Mouse (Mus musculus) ovary, adult 18-20 months (tissue): ENCODE data around the gene Odf3b.
A peak's percentile ranks its signal among the peaks of the same experiment; 100 is the strongest.

Source experiments
- DNase-seq: peaks from one replicate; pipeline ENCODE4 v3.0.0; 2022; ENCODE audit warnings: low spot score, mixed read lengths

The Odf3b gene

DNA sequence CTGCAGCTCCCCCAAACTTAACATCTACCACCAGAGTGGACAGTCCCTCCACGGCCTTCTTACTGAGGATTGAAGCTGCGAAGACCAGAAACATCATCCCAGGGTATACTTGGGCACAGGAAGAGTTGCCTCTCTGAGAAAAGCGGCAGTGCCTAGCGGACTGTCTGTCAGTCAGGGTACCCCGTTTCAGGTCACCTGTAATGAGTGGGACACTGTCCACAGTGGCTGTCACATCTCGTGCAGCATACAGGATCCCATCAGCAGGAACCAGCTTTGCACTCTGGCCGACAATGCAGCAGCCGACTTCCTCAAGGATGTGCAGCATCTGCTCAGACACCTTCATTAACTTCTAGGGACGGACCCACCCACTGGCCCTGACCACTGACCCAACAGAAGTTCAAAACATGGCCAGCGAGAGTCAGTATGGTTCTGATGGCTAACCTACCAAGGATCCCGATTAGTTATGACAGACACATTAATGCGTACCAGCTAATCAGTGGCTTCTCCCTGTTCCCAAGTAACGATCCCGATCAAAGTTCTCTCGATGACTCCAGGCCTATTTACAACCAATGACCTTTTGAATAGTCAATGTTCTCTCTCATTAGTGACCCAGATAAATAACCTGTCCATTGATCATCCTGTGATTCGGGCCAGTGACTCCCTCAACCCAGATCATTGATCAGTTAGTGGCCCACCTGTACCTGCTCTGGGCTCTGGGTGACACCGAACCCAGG, 4.1 kb downstream of the Odf3b start:
- no peak for DNase-seq

- no peak for DNase-seq
These were observed 4.7 kb downstream of the Odf3b start for GRCm38 (mm10) chr15:89374340-89374739.

- DNase-seq = peak; percentile 73
These were observed 5.3 kb downstream of the Odf3b start, which contains the start of gene Sco2 for GRCm38 (mm10) chr15:89373762-89374248. Sco2 (minus strand) TSS chr15:89373846.

- DNase-seq = peak; percentile 63
These were observed 5.9 kb downstream of the Odf3b start for GRCm38 (mm10) chr15:89373027-89373761.

DNA sequence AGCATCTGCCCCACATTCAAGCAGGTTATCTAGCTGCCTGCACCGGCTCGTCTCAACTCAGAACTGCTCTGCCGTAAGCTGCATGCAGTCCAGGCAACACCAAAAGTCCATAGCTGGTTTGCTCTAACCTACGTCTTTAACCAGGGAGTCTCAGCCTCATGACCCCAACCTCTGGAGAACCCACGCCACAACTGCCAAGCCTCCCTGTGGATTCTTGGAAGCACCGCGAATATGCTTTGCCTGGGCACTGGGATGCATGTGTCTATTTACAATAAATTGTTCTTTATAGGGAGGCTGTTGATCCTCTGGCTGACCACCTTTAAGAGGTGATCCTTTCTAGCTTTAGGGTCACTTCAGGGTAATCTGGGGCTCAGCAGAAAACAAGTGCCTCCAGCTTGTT, 6.5 kb downstream of the Odf3b start:
- DNase-seq = no peak

GRCm38 (mm10) chr15:89372068-89372467, 7.0 kb downstream of the Odf3b start:
- no peak for DNase-seq

- DNase-seq = no peak
These were observed 13.9 kb downstream of the Odf3b start for GRCm38 (mm10) chr15:89365141-89365551.

DNA sequence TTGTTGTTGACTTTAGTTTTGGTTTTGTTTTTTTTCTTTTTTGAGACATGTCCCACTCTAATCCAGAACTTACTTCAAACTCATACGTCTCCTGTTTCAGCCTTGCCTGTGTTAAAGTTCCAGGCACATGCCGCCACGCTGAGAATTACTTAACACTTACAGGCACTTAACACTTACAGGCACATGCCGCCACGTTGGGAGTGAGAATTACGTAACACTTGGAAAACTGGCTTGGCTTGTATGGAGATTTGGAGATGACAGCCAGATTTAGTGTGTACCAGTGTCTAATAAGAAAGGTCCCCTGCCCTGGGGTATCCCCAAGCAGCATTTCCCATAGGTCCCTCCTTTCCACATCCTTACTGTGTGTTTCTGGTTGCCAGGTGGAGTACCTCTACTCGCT, 16.0 kb downstream of the Odf3b start:
- no peak for DNase-seq

- no peak for DNase-seq
These were observed 20.3 kb downstream of the Odf3b start for GRCm38 (mm10) chr15:89358784-89359183.

DNA sequence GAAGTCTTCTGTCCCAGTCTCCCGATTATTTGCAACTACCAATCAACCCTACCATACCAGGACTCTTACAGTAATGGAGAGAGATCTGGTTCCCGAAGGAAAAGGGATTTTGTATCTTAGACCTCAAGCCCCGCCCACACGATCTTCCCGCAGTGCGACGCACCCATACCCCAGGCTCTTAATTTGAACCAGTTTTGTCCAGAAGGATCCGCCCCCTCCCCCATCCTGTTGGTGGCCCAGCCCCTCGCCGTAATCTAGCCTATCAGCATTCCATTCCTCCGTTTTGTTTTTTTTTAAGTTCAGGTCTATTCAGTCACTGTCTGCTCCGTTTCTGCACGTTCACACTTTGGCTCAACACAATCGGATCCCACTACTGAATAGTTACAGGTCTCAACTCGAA, 22.7 kb downstream of the Odf3b start:
- DNase-seq = peak; percentile 65

- DNase-seq = peak; percentile 90
These were observed 23.6 kb downstream of the Odf3b start, which contains the start of the genes Lmf2 and Ncaph2 for GRCm38 (mm10) chr15:89355241-89356187. Lmf2 (minus strand) TSS chr15:89355659. Ncaph2 (plus strand) TSS chr15:89355719.

GRCm38 (mm10) chr15:89354455-89354854, 24.6 kb downstream of the Odf3b start:
- no peak for DNase-seq

DNA sequence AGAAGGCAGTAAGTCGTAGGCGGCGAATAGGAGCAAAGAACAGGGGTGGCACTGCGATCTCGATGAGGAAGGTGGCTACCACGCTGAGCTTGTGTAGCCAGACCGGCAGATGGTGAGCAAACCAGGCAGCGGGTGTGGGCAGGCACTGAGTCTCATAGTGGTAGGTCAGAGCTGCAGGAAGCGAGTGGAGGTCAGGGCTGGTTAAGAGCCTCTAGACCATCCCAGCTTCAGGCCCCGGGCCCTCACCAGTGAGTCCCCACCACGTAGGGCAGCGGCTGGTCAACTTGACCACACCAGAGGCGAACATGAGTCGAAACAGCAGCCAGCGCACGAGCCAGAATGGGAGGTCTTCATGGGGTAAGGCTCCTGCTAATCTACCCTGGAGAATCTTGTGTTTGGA, 25.2 kb downstream of the Odf3b start:
- no peak for DNase-seq

GRCm38 (mm10) chr15:89352795-89353194, 26.3 kb downstream of the Odf3b start:
- no peak for DNase-seq

DNA sequence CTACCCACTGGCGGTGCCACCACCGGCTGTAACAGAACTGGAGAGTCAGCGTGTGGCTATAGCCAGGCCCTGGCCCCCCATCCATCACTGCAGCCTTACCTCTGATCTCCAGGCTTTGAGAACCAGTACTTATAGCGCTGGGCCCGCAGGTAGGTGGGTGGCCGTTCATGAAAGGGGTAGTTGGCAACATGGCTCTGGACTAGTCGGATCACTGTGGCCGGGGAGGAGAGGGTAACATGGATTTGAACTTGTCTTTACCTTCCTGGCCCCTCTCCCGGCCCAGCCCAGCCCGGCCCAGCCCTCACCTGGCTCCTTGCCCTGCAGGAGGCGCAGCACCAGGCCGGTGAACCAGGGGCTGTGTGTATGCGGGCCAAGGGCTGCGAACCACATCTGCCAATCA, 27.0 kb downstream of the Odf3b start:
- DNase-seq = no peak

DNA sequence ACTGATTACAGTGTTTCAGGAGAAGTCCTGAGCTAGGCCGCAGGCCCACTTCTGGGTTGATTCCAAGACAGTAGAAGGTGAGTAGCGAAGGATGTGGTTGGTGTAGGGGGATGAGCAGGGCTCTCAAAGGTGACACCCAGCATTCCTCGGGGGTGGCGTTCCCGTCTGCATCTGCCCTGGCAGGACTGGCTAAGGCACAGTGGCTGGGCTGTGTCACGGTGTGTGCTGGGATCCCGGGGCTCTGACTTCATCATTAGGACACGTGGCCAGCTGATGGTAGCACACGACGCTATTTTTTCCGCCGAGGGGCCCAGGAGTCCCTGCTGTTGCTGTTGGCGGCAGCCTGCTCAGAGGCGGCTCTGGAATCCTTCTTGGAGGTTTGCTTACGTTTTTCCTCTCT, 27.8 kb downstream of the Odf3b start:
- DNase-seq = no peak

DNA sequence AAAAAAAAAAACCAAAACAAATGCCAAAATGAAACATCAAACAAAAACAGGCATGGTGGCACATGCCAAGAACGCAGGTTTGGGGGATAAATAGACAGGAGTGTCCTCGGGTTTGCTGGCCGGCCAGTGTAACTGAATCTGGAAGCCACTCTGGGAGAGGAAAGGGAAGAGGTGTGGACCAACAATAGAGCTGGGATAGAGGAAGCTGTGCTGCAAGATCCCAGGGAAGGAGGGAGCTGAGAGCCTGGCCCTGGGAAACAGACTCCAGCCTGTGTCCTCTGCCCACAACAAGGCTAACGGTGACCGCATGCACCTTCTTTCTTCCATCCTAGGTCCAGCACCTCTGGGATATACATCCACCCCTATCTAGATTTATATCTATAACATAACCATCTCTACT, 28.6 kb downstream of the Odf3b start:
- DNase-seq = no peak

- DNase-seq = no peak
These were observed 35.8 kb downstream of the Odf3b start for GRCm38 (mm10) chr15:89343325-89343724.

- DNase-seq = no peak
These were observed 37.4 kb downstream of the Odf3b start for GRCm38 (mm10) chr15:89341678-89342077.

DNA sequence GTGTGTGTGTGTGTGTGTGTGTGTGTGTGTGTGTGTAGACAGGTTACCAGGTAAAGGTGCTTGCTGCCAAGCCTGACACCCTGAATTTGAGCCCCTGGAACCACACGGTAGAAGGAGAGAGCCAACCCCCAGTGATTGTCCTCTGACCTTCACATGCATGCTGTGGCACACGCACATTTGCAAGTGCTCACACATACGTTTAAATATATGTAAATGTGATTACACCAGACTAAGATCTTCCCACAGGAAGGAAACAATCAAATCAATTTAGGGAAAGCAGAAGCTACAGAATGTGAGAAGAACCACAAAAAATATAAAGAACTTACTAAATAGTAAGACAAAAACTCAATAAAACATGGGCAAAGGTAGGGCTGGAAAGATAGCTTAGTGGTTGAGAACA, 38.9 kb downstream of the Odf3b start:
- no peak for DNase-seq

GRCm38 (mm10) chr15:89339696-89340095, 39.4 kb downstream of the Odf3b start:
- DNase-seq = no peak

GRCm38 (mm10) chr15:89336422-89336821, 42.7 kb downstream of the Odf3b start:
- no peak for DNase-seq
